Mouse (Mus musculus): ENCODE results near the gene Idh3a. TPM values are rescaled to one million over a fixed set of nuclear protein-coding genes. Genes with fewer than 3 reads are reported as not detected.

Gene Idh3a
- total and polyA plus RNA-seq, 3 experiments, result 160 to 282 (median 205) TPM

DNA sequence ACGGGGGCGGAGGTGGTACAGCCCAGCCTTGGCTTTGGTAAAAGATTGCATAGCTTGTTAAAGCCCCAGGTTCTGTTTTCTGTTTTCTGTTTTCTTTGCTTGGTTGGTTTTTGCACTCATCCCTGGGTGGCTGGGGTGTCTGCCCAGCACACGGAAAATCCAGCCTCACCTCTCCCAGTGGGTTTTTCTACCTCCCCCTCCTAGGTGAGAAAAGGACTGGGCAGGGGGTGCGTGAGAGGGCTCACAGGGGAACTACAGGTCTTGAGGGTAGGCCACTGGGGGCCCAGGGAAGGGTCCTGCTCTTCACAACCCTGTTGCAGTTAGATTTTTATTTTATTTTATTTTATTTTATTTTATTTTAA lies 41.2 kb upstream of the Idh3a start:
- Histone ChIP-seq H3K27me3 (ENCODE audit: control insufficient read depth in 1 of 2, insufficient read depth in 2 of 2, low read length in 2 of 2) (no peaks in the 10 kb centered on the region), H3K79me2 (ENCODE audit: control insufficient read depth, insufficient read depth, low read length, poor library complexity) (no peaks in the 10 kb centered on the region), H3K9ac (ENCODE audit: control insufficient read depth, low read depth, low read length, poor library complexity, severe bottlenecking) (no peak overlapping the region), H3K36me3 (ENCODE audit: control insufficient read depth in 1 of 2, insufficient read depth in 2 of 2, low read length in 2 of 2) (peaks cover 0 to 3% of the 10 kb centered on the region in 2 experiments; a peak in 1 of 4 replicates), H3K4me3 (ENCODE audit: control insufficient read depth in 1 of 2, insufficient read depth in 1 of 2, low read depth in 2 of 2, low read length in 2 of 2) (no peak overlapping the region), H3K4me1 (ENCODE audit: control insufficient read depth in 1 of 2, insufficient read depth in 2 of 2, low read length in 2 of 2) (peaks cover 2 to 3% of the 10 kb centered on the region in 2 experiments; a peak in 2 of 4 replicates), H3K27ac (ENCODE audit: control insufficient read depth, low read depth, low read length) (no peak overlapping the region), H3K9me3 (replicated peaks; ENCODE audit: insufficient read depth, low read length) (no peaks in the 10 kb centered on the region)
- DNase-seq (ENCODE audit: low read depth, low spot score), result no peak
- TF ChIP-seq BHLHE40 (IDR thresholded peaks at IDR 0.05; ENCODE audit: borderline replicate concordance, low read depth, low read length) (no peak), SIN3A (IDR thresholded peaks at IDR 0.05; ENCODE audit: low read length) (no peak), KAT2A (conservative IDR thresholded peaks at IDR 0.05; ENCODE audit: low read depth, low read length) (no peak), MAZ (IDR thresholded peaks at IDR 0.05; ENCODE audit: low read depth, low read length) (no peak), EP300 (IDR thresholded peaks at IDR 0.05; ENCODE audit: low read depth in 1 of 2, low read length in 2 of 2) (no peak), USF2 (IDR thresholded peaks at IDR 0.05; ENCODE audit: borderline replicate concordance in 1 of 2, insufficient read depth in 1 of 2, low read depth in 1 of 2, low read length in 2 of 2) (no peak), CHD2 (IDR thresholded peaks at IDR 0.05; ENCODE audit: low read length) (no peak), GATA1 (IDR thresholded peaks at IDR 0.05; ENCODE audit: low read depth, low read length) (no peak), SMC3 (IDR thresholded peaks at IDR 0.05; ENCODE audit: low read depth, low read length) (no peak), POLR2AphosphoS5 (IDR thresholded peaks at IDR 0.05; ENCODE audit: borderline replicate concordance, low read depth, low read length) (no peak), MYB (IDR thresholded peaks at IDR 0.05; ENCODE audit: low read depth, low read length) (no peak), ZKSCAN1 (IDR thresholded peaks at IDR 0.05; ENCODE audit: low read depth, low read length) (no peak), POLR2A (IDR thresholded peaks at IDR 0.05; ENCODE audit: control insufficient read depth in 1 of 2, insufficient read depth in 1 of 2, low read depth in 1 of 2, low read length in 2 of 2, poor library complexity in 1 of 2) (no peak)

DNA sequence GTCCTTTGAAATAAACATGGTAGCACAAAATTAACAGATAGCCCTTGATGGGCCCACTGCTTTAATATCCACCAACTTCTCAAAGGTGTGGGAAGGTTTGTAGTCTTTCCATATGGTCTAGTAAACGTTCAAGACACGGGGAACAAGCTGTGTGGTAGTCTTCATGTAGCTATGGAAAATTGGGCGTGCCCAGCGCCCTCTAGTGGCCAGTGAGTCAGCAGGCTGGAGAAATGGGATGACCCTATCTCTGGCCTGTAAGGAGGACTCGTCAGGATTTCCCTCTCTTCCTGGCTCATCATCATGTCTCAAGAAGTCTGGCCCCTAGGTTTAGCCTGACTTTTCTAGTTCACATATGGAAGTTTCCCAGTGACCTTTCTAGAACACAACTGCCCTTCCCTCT lies 38.6 kb upstream of the Idh3a start:
- Histone ChIP-seq H3K9ac (ENCODE audit: control insufficient read depth, low read depth, low read length, poor library complexity, severe bottlenecking) (no peak overlapping the region), H3K79me2 (ENCODE audit: control insufficient read depth, insufficient read depth, low read length, poor library complexity) (no peaks in the 10 kb centered on the region), H3K4me1 (ENCODE audit: control insufficient read depth in 1 of 2, insufficient read depth in 2 of 2, low read length in 2 of 2) (peaks cover 2 to 3% of the 10 kb centered on the region in 2 experiments; a peak in 2 of 4 replicates), H3K27me3 (ENCODE audit: control insufficient read depth in 1 of 2, insufficient read depth in 2 of 2, low read length in 2 of 2) (no peaks in the 10 kb centered on the region), H3K9me3 (replicated peaks; ENCODE audit: insufficient read depth, low read length) (no peaks in the 10 kb centered on the region), H3K36me3 (ENCODE audit: control insufficient read depth in 1 of 2, insufficient read depth in 2 of 2, low read length in 2 of 2) (peaks cover 0 to 3% of the 10 kb centered on the region in 2 experiments; a peak in 1 of 4 replicates), H3K27ac (ENCODE audit: control insufficient read depth, low read depth, low read length) (no peak overlapping the region), H3K4me3 (ENCODE audit: control insufficient read depth in 1 of 2, insufficient read depth in 1 of 2, low read depth in 2 of 2, low read length in 2 of 2) (no peak overlapping the region)
- peak; percentile 93 to 97 (median 96) for TF ChIP-seq CTCF (IDR thresholded peaks at IDR 0.05 in 2 of 3, conservative IDR thresholded peaks at IDR 0.05 in 1 of 3; ENCODE audit: control insufficient read depth in 1 of 3, insufficient read depth in 1 of 3, low read depth in 2 of 3, low read length in 3 of 3, poor library complexity in 1 of 3, severe bottlenecking in 1 of 3)
- no peak for TF ChIP-seq ZMIZ1 (IDR thresholded peaks at IDR 0.05; ENCODE audit: low read depth, low read length)
- TF ChIP-seq ZKSCAN1 (IDR thresholded peaks at IDR 0.05; ENCODE audit: low read depth, low read length), result no peak
- TF ChIP-seq RAD21 (IDR thresholded peaks at IDR 0.05; ENCODE audit: low read depth, low read length), result peak; percentile 75
- TF ChIP-seq ZC3H11A (IDR thresholded peaks at IDR 0.05; ENCODE audit: low read depth, low read length), result peak; percentile 75
- TF ChIP-seq USF2 (IDR thresholded peaks at IDR 0.05; ENCODE audit: borderline replicate concordance in 1 of 2, insufficient read depth in 1 of 2, low read depth in 1 of 2, low read length in 2 of 2), result no peak
- TF ChIP-seq CHD1 (IDR thresholded peaks at IDR 0.05; ENCODE audit: low read depth, low read length), result no peak
- no peak for TF ChIP-seq ELF1 (IDR thresholded peaks at IDR 0.05; ENCODE audit: low read depth, low read length)
- peak; percentile 92 for TF ChIP-seq SMC3 (IDR thresholded peaks at IDR 0.05; ENCODE audit: low read depth, low read length)
- TF ChIP-seq MYC (IDR thresholded peaks at IDR 0.05; ENCODE audit: low read depth, low read length), result no peak
- no peak for TF ChIP-seq GABPA (IDR thresholded peaks at IDR 0.05; ENCODE audit: low read depth, low read length)
- TF ChIP-seq JUND (IDR thresholded peaks at IDR 0.05; ENCODE audit: low read depth, low read length), result no peak
- TF ChIP-seq MXI1 (IDR thresholded peaks at IDR 0.05; ENCODE audit: low read depth, low read length), result no peak
- TF ChIP-seq BHLHE40 (IDR thresholded peaks at IDR 0.05; ENCODE audit: borderline replicate concordance, low read depth, low read length), result peak; percentile 32; the same call in 1 of the 2 replicates
- no peak for TF ChIP-seq KAT2A (conservative IDR thresholded peaks at IDR 0.05; ENCODE audit: low read depth, low read length)
- no peak for TF ChIP-seq TAL1 (IDR thresholded peaks at IDR 0.05; ENCODE audit: low read length)
- TF ChIP-seq POLR2AphosphoS5 (IDR thresholded peaks at IDR 0.05; ENCODE audit: borderline replicate concordance, low read depth, low read length), result no peak
- no peak for TF ChIP-seq MAZ (IDR thresholded peaks at IDR 0.05; ENCODE audit: low read depth, low read length)
- no peak for TF ChIP-seq MAFK (IDR thresholded peaks at IDR 0.05; ENCODE audit: borderline replicate concordance, low read depth, low read length)
- DNase-seq (ENCODE audit: low read depth, low spot score), result peak; percentile 80

Data from MEL (cell line).